Mouse (Mus musculus) olfactory bulb, adult 2 months (tissue): Measurements from ENCODE around the gene Nrbf2.

ENCODE experiments used
- CTCF ChIP-seq: fragments of 200-500 bp; IDR thresholded peaks from 2 replicates; pipeline ENCODE4 v1.5.1; 2012; ENCODE audit warnings: low read depth, mild to moderate bottlenecking, low read length, moderate library complexity; ENCODE audit not compliant: insufficient read depth
- POLR2A ChIP-seq: fragments of 200-500 bp; IDR thresholded peaks from 2 replicates; pipeline ENCODE4 v1.6.1; 2012; ENCODE audit warnings: mild to moderate bottlenecking, low read depth, low read length, moderate library complexity; ENCODE audit not compliant: insufficient read depth

GRCm38 (mm10) chr10:67287877-67288276 is 2.8 kb upstream of the Nrbf2 start:
- TF ChIP-seq CTCF (no peak), POLR2A (no peak)
